Mouse (Mus musculus) liver, embryonic 13.5 days (tissue): ENCODE measurements around the gene Gm2a. TPM values are rescaled to one million over a fixed set of nuclear protein-coding genes. Genes with fewer than 3 reads are reported as not detected.
A peak's percentile ranks its signal among the peaks of the same experiment; 100 is the strongest.

Experiments
- ATAC-seq: fragments of 200-750 bp; cut with Nextera tagmentation; 2 replicates; pipeline ENCODE4 v1.8.0; 2017; ENCODE audit warnings: low read depth, mild to moderate bottlenecking, moderate number of reproducible peaks, moderate library complexity
- DNase-seq: peaks from one replicate; pipeline ENCODE4 v3.0.0; 2022
- H3K27ac ChIP-seq: fragments of 300-500 bp; sonication (generic); 2 replicates; pipeline ENCODE4 v1.5.1; 2015; ENCODE audit warnings: moderate library complexity, mild to moderate bottlenecking, inconsistent platforms
- H3K27me3 ChIP-seq: fragments of 300-500 bp; sonication (generic); 2 replicates; pipeline ENCODE4 v1.6.1; 2015; ENCODE audit warnings: mild to moderate bottlenecking, inconsistent platforms
- H3K36me3 ChIP-seq: fragments of 300-500 bp; sonication (generic); 2 replicates; pipeline ENCODE4 v1.6.1; 2015; ENCODE audit warnings: mild to moderate bottlenecking, inconsistent platforms
- H3K4me1 ChIP-seq: fragments of 300-500 bp; sonication (generic); replicated peaks from 2 replicates; pipeline ENCODE4 v1.6.1; 2015; ENCODE audit warnings: inconsistent platforms
- H3K4me2 ChIP-seq: fragments of 300-500 bp; sonication (generic); 2 replicates; pipeline ENCODE4 v1.6.1; 2015; ENCODE audit warnings: inconsistent platforms, mild to moderate bottlenecking, moderate library complexity
- H3K4me3 ChIP-seq: fragments of 300-500 bp; sonication (generic); replicated peaks from 2 replicates; pipeline ENCODE4 v1.5.1; 2015; ENCODE audit warnings: mild to moderate bottlenecking, inconsistent platforms
- H3K9ac ChIP-seq: fragments of 300-500 bp; sonication (generic); 2 replicates; pipeline ENCODE4 v1.6.1; 2015; ENCODE audit warnings: mild to moderate bottlenecking, inconsistent platforms
- H3K9me3 ChIP-seq: fragments of 300-500 bp; sonication (generic); replicated peaks from 2 replicates; pipeline ENCODE4 v1.6.1; 2016; ENCODE audit warnings: inconsistent platforms
- WGBS: fragments of 180-500 bp; shearing (Covaris S2); methylation state at CpG from one replicate; pipeline ENCODE4 v1.1.7; 2015; ENCODE audit not compliant: insufficient replicate concordance; 5-methylcytosine and 5-hydroxymethylcytosine counted together
- polyA plus RNA-seq: library from polyadenylated mRNA; unstranded; fragments of >200 nt; fragmentation: Nextera tagmentation; extraction: Ambion mirVana; gene quantifications from 2 replicates; pipeline ENCODE4 v1.2.1, GENCODE M21; 2015

Gene Gm2a
- polyA plus RNA-seq, 1 experiment from 2014 or later: 9.6 TPM

DNA sequence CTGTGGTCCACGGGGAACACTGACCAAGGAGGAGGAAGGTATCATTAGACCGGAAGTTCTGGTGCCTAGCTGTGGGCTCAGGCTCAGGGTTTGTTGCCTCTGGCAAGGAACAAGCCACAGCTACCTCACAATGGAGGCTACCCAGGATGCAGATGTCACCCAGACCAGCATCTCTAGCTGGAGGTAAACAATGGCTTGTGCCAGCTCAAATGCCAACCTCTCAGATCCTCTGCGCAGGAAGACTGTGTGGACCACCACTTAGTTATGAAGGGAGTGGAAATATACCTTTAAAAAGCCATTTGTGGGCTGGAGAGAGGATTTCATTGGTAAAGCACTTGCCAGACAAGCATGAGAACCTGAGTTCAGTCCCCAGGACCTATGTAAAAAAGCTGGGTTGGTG is 53.7 kb downstream of the Gm2a start, which contains the start of gene Slc36a3:
Slc36a3 (minus strand) TSS at position 101 of the 400 bp plus-strand sequence.
- Histone ChIP-seq H3K27ac (no peak within 1 kb of the TSS), H3K4me1 (no peaks in the 10 kb centered on the region), H3K36me3 (no peaks in the 10 kb centered on the region), H3K9me3 (no peaks in the 10 kb centered on the region), H3K4me3 (no peak within 1 kb of the TSS), H3K27me3 (no peaks in the 10 kb centered on the region), H3K4me2 (no peak within 1 kb of the TSS), H3K9ac (no peak within 1 kb of the TSS)
- DNase-seq (no peak), ATAC-seq (no peak)
- WGBS: 70% methylated on average over 3 of the region's 3 CpGs

DNA sequence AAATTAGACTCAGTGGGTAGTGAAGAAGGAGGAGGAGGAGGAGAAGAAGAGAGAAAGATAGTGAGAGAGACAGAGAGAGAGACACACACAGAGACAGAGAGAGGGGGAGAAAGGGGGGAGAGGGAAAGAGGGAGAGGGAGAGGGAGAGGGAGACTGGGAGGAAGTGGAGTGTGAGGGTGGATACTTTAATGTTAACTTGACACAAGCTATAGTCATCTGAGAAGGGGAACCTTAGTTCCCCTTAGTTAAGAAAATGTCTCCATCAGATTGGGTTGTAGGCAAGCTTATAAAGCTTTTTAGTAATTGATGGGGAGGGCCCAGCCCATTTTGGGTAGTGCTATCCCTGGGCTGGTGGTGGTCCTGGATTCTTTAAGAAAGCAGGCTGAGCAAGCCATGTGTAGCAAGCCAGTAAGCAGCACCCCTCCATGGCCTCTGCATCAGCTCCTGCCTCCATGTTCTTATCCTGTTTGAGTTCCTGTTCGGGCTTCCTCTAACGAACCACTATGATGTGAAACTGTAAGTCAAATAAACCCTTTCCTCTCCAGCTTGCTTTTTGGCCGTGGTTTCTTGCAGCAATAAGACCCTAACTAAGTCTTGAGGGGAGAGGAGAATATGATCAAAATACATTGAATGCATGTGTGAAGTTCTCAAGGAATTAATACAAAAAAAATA is 56.6 kb downstream of the Gm2a start:
- Histone ChIP-seq H3K9me3 (no peaks in the 10 kb centered on the region), H3K9ac (no peak overlapping the region), H3K4me1 (no peaks in the 10 kb centered on the region), H3K27ac (no peak overlapping the region; the same call in none of the 2 replicates), H3K4me2 (no peak overlapping the region), H3K36me3 (no peaks in the 10 kb centered on the region), H3K27me3 (no peaks in the 10 kb centered on the region), H3K4me3 (no peak overlapping the region)
- WGBS: 11% methylated on average over 3 of the region's 3 CpGs
- ATAC-seq (no peak), DNase-seq (no peak)

DNA sequence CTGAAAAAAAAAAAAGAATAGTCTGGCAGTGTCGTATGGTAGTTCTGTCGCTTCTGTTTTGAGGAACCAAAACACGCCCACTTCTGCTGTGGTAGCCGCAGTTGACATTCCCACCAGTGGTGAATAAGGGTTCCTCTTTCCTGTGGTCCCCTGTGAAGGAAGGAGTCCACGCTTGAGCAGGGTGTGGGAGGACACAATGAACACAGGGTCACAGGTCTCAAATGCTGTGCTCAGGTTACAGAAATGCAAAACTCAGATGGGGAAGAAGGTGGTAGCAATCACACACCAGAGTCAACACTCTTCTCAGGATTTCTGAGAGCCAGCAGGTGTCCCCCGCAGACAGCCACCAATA is 57.1 kb downstream of the Gm2a start:
- DNase-seq (no peak), ATAC-seq (no peak)
- no peaks in the 10 kb centered on the region for H3K9me3 ChIP-seq
- H3K4me1 ChIP-seq: no peaks in the 10 kb centered on the region
- H3K27ac ChIP-seq: no peak overlapping the region
- WGBS: 30% methylated on average over 6 of the region's 6 CpGs
- no peaks in the 10 kb centered on the region for H3K27me3 ChIP-seq
- no peaks in the 10 kb centered on the region for H3K36me3 ChIP-seq
- no peak overlapping the region for H3K4me2 ChIP-seq
- no peak overlapping the region for H3K4me3 ChIP-seq
- no peak overlapping the region for H3K9ac ChIP-seq

DNA sequence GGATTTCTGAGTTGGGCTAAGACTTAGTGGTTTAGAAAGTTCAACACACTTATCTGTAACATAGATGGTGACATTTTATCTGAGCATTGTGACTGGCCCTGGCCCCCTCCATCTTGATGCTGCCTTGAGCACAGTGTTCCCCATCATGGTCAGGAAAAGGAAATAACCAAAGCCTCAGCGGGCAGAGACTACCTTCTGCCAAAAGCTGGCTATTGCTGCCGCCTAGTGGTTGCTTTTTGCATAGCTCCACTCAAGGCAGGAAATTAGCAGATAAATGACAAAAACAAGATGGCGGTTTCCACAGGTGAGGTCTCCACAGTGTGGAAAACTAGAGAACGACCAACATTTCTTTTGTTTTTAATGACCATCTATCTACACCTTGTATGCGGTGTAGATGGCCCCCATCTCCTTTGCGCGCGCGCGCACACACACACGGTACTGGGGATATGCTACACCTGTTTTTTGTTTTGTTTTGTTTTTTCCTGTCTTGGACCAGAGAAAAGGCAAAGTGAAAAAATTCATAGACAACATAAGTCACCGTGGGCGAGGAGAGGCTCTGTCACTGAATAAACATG is 61.0 kb downstream of the Gm2a start:
- ATAC-seq (peak; percentile 45), DNase-seq (peak; percentile 44)
- Histone ChIP-seq H3K9ac (no peak overlapping the region), H3K4me1 (no peaks in the 10 kb centered on the region), H3K9me3 (no peaks in the 10 kb centered on the region), H3K36me3 (no peaks in the 10 kb centered on the region), H3K27ac (no peak overlapping the region), H3K27me3 (no peaks in the 10 kb centered on the region), H3K4me3 (no peak overlapping the region), H3K4me2 (no peak overlapping the region)
- WGBS: 42% methylated on average over 13 of the region's 13 CpGs

Other genes starting within 250 kb of the Gm2a start
- gene Lyrm7, start 237.2 kb upstream of the Gm2a start, polyA plus RNA-seq: 5.6 and 6.9 TPM in 2 replicates
- gene Hint1, start 231.7 kb upstream of the Gm2a start, polyA plus RNA-seq: 519 and 540 TPM in 2 replicates
- 20.9 and 26.3 TPM in 2 replicates for gene Gpx3, start 195.7 kb upstream of the Gm2a start, polyA plus RNA-seq
- gene Tnip1, start 135.2 kb upstream of the Gm2a start, polyA plus RNA-seq: 5.1 and 5.8 TPM in 2 replicates
- 45.3 and 50.2 TPM in 2 replicates for gene Anxa6, start 64.7 kb upstream of the Gm2a start, polyA plus RNA-seq
- gene Ccdc69, start 20.0 kb upstream of the Gm2a start, polyA plus RNA-seq: 0.96 and 1.1 TPM in 2 replicates
- not detected in 2 replicates for gene Slc36a3, start 53.6 kb downstream of the Gm2a start, polyA plus RNA-seq
- 9.2 and 10.0 TPM in 2 replicates for gene Slc36a2, start 87.0 kb downstream of the Gm2a start, polyA plus RNA-seq
- 1.4 and 1.8 TPM in 2 replicates for gene Slc36a1, start 106.2 kb downstream of the Gm2a start, polyA plus RNA-seq
- gene Fat2, start 238.4 kb downstream of the Gm2a start, polyA plus RNA-seq: not detected in 2 replicates